Mouse (Mus musculus): ENCODE data around the gene Brpf3. TPM values are rescaled to one million over a fixed set of nuclear protein-coding genes. Genes with fewer than 3 reads are reported as not detected.

The Brpf3 gene
- total RNA-seq, 1 experiment = 24.5 TPM

GRCm38 (mm10) chr17:28869412-28870110 is 68.7 kb downstream of the Brpf3 start:
- H3K36me3 ChIP-seq (ENCODE audit: control insufficient read depth, insufficient read depth, low read length, poor library complexity, severe bottlenecking) = no peaks in the 10 kb centered on the region
- no peak overlapping the region for H3K27ac ChIP-seq (ENCODE audit: insufficient read depth, low read depth, low read length, poor library complexity, severe bottlenecking)
- peaks cover 0 to 2% of the 10 kb centered on the region in 2 experiments; a peak in 2 of 4 replicates for H3K4me1 ChIP-seq (ENCODE audit: control insufficient read depth in 2 of 2, insufficient read depth in 2 of 2, low read length in 2 of 2, poor library complexity in 1 of 2)
- in situ Hi-C loops (cut with MboI; ENCODE audit: low sequenced_read_pairs in 2 of 2, unreplicated experiment in 2 of 2) = no loop called here
- TF ChIP-seq HCFC1 (IDR thresholded peaks at IDR 0.05; ENCODE audit: borderline replicate concordance, insufficient read depth, low read length) = no peak
- TF ChIP-seq CHD2 (IDR thresholded peaks at IDR 0.05; ENCODE audit: low read depth, low read length) = no peak
- TF ChIP-seq ZC3H11A (IDR thresholded peaks at IDR 0.05; ENCODE audit: borderline replicate concordance, low read depth, low read length) = no peak
- TF ChIP-seq MAFK (IDR thresholded peaks at IDR 0.05; ENCODE audit: insufficient read depth, low read depth, low read length) = no peak
- TF ChIP-seq ZNF384 (IDR thresholded peaks at IDR 0.05; ENCODE audit: low read depth, low read length) = no peak
- no peak overlapping the region for H3K9ac ChIP-seq (ENCODE audit: insufficient read depth, low read depth, low read length, poor library complexity, severe bottlenecking)
- no peaks in the 10 kb centered on the region for H3K9me3 ChIP-seq (ENCODE audit: control insufficient read depth, insufficient read depth, low read depth, low read length)
- no peak for DNase-seq (ENCODE audit: low read depth, low spot score)
- H3K4me3 ChIP-seq (ENCODE audit: insufficient read depth in 1 of 2, low read depth in 1 of 2, low read length in 2 of 2, poor library complexity in 1 of 2, severe bottlenecking in 1 of 2) = no peak overlapping the region

- Histone ChIP-seq H3K4me3 (ENCODE audit: insufficient read depth in 1 of 2, low read depth in 1 of 2, low read length in 2 of 2, poor library complexity in 1 of 2, severe bottlenecking in 1 of 2) (no peak overlapping the region), H3K27ac (ENCODE audit: insufficient read depth, low read depth, low read length, poor library complexity, severe bottlenecking) (no peak overlapping the region), H3K9me3 (ENCODE audit: control insufficient read depth, insufficient read depth, low read depth, low read length) (no peaks in the 10 kb centered on the region), H3K9ac (ENCODE audit: insufficient read depth, low read depth, low read length, poor library complexity, severe bottlenecking) (no peak overlapping the region), H3K36me3 (ENCODE audit: control insufficient read depth, insufficient read depth, low read length, poor library complexity, severe bottlenecking) (no peaks in the 10 kb centered on the region), H3K4me1 (ENCODE audit: control insufficient read depth in 2 of 2, insufficient read depth in 2 of 2, low read length in 2 of 2, poor library complexity in 1 of 2) (no peaks in the 10 kb centered on the region)
- in situ Hi-C loops (cut with MboI; ENCODE audit: low sequenced_read_pairs in 2 of 2, unreplicated experiment in 2 of 2) = no loop called here
- DNase-seq (ENCODE audit: low read depth, low spot score) = no peak
- no peak for TF ChIP-seq MAFK (IDR thresholded peaks at IDR 0.05; ENCODE audit: insufficient read depth, low read depth, low read length)
- TF ChIP-seq ZNF384 (IDR thresholded peaks at IDR 0.05; ENCODE audit: low read depth, low read length) = no peak
- TF ChIP-seq HCFC1 (IDR thresholded peaks at IDR 0.05; ENCODE audit: borderline replicate concordance, insufficient read depth, low read length) = no peak
- TF ChIP-seq ZC3H11A (IDR thresholded peaks at IDR 0.05; ENCODE audit: borderline replicate concordance, low read depth, low read length) = no peak
- TF ChIP-seq CHD2 (IDR thresholded peaks at IDR 0.05; ENCODE audit: low read depth, low read length) = no peak
Measured at GRCm38 (mm10) chr17:28870435-28870834, 69.5 kb downstream of the Brpf3 start.

- no peaks in the 10 kb centered on the region for H3K9me3 ChIP-seq (ENCODE audit: control insufficient read depth, insufficient read depth, low read depth, low read length)
- in situ Hi-C loops (cut with MboI; ENCODE audit: low sequenced_read_pairs in 2 of 2, unreplicated experiment in 2 of 2) = no loop called here
Measured at GRCm38 (mm10) chr17:28871831-28872230, 70.9 kb downstream of the Brpf3 start.

GRCm38 (mm10) chr17:28872322-28872721 is 71.4 kb downstream of the Brpf3 start:
- in situ Hi-C loops (cut with MboI; ENCODE audit: low sequenced_read_pairs in 2 of 2, unreplicated experiment in 2 of 2) = no loop called here
- TF ChIP-seq ZC3H11A (IDR thresholded peaks at IDR 0.05; ENCODE audit: borderline replicate concordance, low read depth, low read length) = no peak
- TF ChIP-seq ZNF384 (IDR thresholded peaks at IDR 0.05; ENCODE audit: low read depth, low read length) = no peak
- no peak for TF ChIP-seq CHD2 (IDR thresholded peaks at IDR 0.05; ENCODE audit: low read depth, low read length)
- no peak for TF ChIP-seq HCFC1 (IDR thresholded peaks at IDR 0.05; ENCODE audit: borderline replicate concordance, insufficient read depth, low read length)
- TF ChIP-seq MAFK (IDR thresholded peaks at IDR 0.05; ENCODE audit: insufficient read depth, low read depth, low read length) = no peak

More at GRCm38 (mm10) chr17:28871831-28872230, 70.9 kb downstream of the Brpf3 start:
- no peak for DNase-seq (ENCODE audit: low read depth, low spot score)
- Histone ChIP-seq H3K27ac (ENCODE audit: insufficient read depth, low read depth, low read length, poor library complexity, severe bottlenecking) (no peak overlapping the region), H3K9ac (ENCODE audit: insufficient read depth, low read depth, low read length, poor library complexity, severe bottlenecking) (no peak overlapping the region), H3K4me1 (ENCODE audit: control insufficient read depth in 2 of 2, insufficient read depth in 2 of 2, low read length in 2 of 2, poor library complexity in 1 of 2) (0 out of 4 replicates have a peak, but pooled peaks cover 0 to 1% of the 10 kb centered on the region in 2 experiments), H3K36me3 (ENCODE audit: control insufficient read depth, insufficient read depth, low read length, poor library complexity, severe bottlenecking) (no peaks in the 10 kb centered on the region), H3K4me3 (ENCODE audit: insufficient read depth in 1 of 2, low read depth in 1 of 2, low read length in 2 of 2, poor library complexity in 1 of 2, severe bottlenecking in 1 of 2) (no peak overlapping the region)
- TF ChIP-seq CHD2 (IDR thresholded peaks at IDR 0.05; ENCODE audit: low read depth, low read length) = no peak
- no peak for TF ChIP-seq ZC3H11A (IDR thresholded peaks at IDR 0.05; ENCODE audit: borderline replicate concordance, low read depth, low read length)
- no peak for TF ChIP-seq MAFK (IDR thresholded peaks at IDR 0.05; ENCODE audit: insufficient read depth, low read depth, low read length)

More at GRCm38 (mm10) chr17:28872322-28872721, 71.4 kb downstream of the Brpf3 start:
- no peaks in the 10 kb centered on the region for H3K36me3 ChIP-seq (ENCODE audit: control insufficient read depth, insufficient read depth, low read length, poor library complexity, severe bottlenecking)
- 0 out of 4 replicates have a peak, but pooled peaks cover 0 to 1% of the 10 kb centered on the region in 2 experiments for H3K4me1 ChIP-seq (ENCODE audit: control insufficient read depth in 2 of 2, insufficient read depth in 2 of 2, low read length in 2 of 2, poor library complexity in 1 of 2)
- no peak for DNase-seq (ENCODE audit: low read depth, low spot score)
- H3K9me3 ChIP-seq (ENCODE audit: control insufficient read depth, insufficient read depth, low read depth, low read length) = no peaks in the 10 kb centered on the region
- H3K27ac ChIP-seq (ENCODE audit: insufficient read depth, low read depth, low read length, poor library complexity, severe bottlenecking) = no peak overlapping the region
- no peak overlapping the region for H3K4me3 ChIP-seq (ENCODE audit: insufficient read depth in 1 of 2, low read depth in 1 of 2, low read length in 2 of 2, poor library complexity in 1 of 2, severe bottlenecking in 1 of 2)
- H3K9ac ChIP-seq (ENCODE audit: insufficient read depth, low read depth, low read length, poor library complexity, severe bottlenecking) = no peak overlapping the region

Measured in ES-E14 (cell line).